19 mouse cellular contexts compared by ENCODE assay signal in genomic region chr10:25399016-25399415, GRCm38 (mm10). TPM values are rescaled to one million over a fixed set of nuclear protein-coding genes. Genes with fewer than 3 reads are reported as not detected.
DNase-seq lines count a peak whose midpoint lies in the region.
"Had no signal": no experiment of that assay in that cellular context is flagged by ENCODE, and none has a peak within 500 bp of the region (broad histone marks: within the 10 kb centered on the region; RNA-seq: fewer than 3 reads in every experiment).

No protein-coding gene starts in this region.

- intact Hi-C loops in heart, postnatal 25 days (cut with DNase I): no loop called here

- H3K4me3 ChIP-seq in brown adipose tissue, adult 24 weeks (ENCODE audit: insufficient read depth, low read depth, low read length): no peak overlapping the region

- H3K4me1 ChIP-seq in brown adipose tissue, adult 24 weeks (ENCODE audit: control insufficient read depth, insufficient read depth, insufficient read length, low read length): peaks cover 38% of the 10 kb centered on the region

- H3K27ac ChIP-seq in brown adipose tissue, adult 24 weeks (replicated peaks; ENCODE audit: low read depth, low read length): peak overlapping the region; percentile 55; the same call in 1 of the 2 replicates

- peak; percentile 62 for DNase-seq in heart, adult 11 months
- DNase-seq in heart, postnatal 25 days (ENCODE audit: low spot score): no peak
- DNase-seq in A20 (ENCODE audit: low read depth, low spot score): peak; percentile 63
- DNase-seq in urinary bladder, postnatal 25 days (ENCODE audit: low spot score): no peak
- no peak for DNase-seq in cerebellum, postnatal 25 days
- DNase-seq: adrenal gland, adult 2 months; adrenal gland, adult 8-10 months; adrenal gland, postnatal 10 days; adrenal gland, postnatal 14 days; adrenal gland, postnatal 25 days; adrenal gland, postnatal 36 days; B cell, adult 2 months; cerebellum, adult 11 months; cerebellum, adult 11-12 months; cerebellum, adult 18-20 months; cerebellum, adult 2 months; cerebellum, adult 8-10 months had no signal

RNA-seq across cellular contexts. Expression of gene Epb41l2, which starts 39.4 kb away (rescaled TPM):
- 10 to 100 TPM; 53.9 to 60.5 TPM for total RNA-seq in heart, postnatal 25 days (2021)
- 148 and 170 TPM in 2 replicates for polyA plus RNA-seq in brown adipose tissue, adult 24 weeks (2012; ENCODE audit: insufficient read depth, insufficient read length, missing spikeins)
- polyA plus RNA-seq: G1E had no signal

Comparison
In these comparisons a context has a peak if more than half of its experiments do, and no peak if none do; other contexts are left out.
1. DNase-seq: peak in heart, adult 11 months (single experiment) and A20 (single experiment); none in heart, postnatal 25 days (single experiment), urinary bladder, postnatal 25 days (single experiment) and cerebellum, postnatal 25 days (0 of 2).